Mouse (Mus musculus): ENCODE measurements around the gene Dgkk. TPM values are rescaled to one million over a fixed set of nuclear protein-coding genes. Genes with fewer than 3 reads are reported as not detected.
"Not testable (repeated sequence)": the region's sequence is repeated elsewhere in the genome, so short reads cannot be mapped to it uniquely, and the experiment has no call there.

Dgkk gene
- polyA plus RNA-seq, 1 experiment from 2014 or later: 0.44 TPM

DNA sequence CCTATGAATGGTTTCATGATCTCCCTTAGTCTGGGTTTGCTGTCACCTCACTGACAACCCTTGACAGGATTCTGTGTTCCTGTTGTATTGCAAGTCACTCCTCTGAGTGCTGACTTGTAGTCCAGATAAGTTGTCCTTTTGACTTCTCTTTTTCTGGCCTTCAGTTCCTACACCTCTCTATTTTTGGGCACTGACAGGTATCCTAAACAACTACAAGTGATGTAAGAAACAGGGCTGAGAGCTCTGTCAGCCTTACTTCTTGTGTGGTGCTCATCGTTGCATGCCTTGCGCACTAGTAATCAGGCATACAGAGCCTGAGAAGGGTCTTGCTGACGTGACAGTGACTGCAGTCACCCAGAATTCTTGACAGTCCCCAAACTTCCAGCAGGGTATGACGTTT is 147.1 kb downstream of the Dgkk start:
- no peaks in the 10 kb centered on the region for H3K9me3 ChIP-seq (replicated peaks)
- no peaks in the 10 kb centered on the region for H3K36me3 ChIP-seq
- no peak overlapping the region for H3K4me3 ChIP-seq
- no peak overlapping the region for H3K27ac ChIP-seq (replicated peaks)
- H3K27me3 ChIP-seq (ENCODE audit: low read depth, poor library complexity, severe bottlenecking): no peaks in the 10 kb centered on the region
- WGBS: 77% methylated on average over 4 of the region's 4 CpGs
- no peak for DNase-seq (ENCODE audit: low spot score)
- no peaks in the 10 kb centered on the region for H3K4me1 ChIP-seq

DNA sequence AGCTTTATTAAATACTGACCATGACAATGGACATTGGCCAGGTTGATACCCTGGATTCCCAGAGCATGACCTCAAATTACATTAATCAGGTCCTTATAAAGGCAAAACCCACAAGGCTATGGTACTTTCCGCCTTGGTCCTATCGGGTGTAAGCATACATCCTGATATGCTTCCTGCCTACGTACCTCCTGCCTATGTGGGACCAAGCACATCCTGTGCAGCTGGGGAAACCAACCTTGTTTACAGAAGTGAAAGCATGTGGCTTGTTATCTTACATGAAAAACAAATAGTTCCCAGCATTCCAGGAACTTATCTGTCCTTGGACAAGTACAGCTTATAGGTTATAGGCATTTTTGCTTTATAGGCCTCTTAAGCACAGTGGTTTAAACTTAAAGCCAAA is 189.5 kb downstream of the Dgkk start:
- no peak for DNase-seq (ENCODE audit: low spot score)
- Histone ChIP-seq H3K36me3 (no peaks in the 10 kb centered on the region), H3K27ac (replicated peaks) (no peak overlapping the region), H3K4me1 (no peaks in the 10 kb centered on the region), H3K4me3 (no peak overlapping the region), H3K27me3 (ENCODE audit: low read depth, poor library complexity, severe bottlenecking) (no peaks in the 10 kb centered on the region), H3K9me3 (replicated peaks) (no peaks in the 10 kb centered on the region)
- 93% methylated on average over 3 of the region's 3 CpGs for WGBS

DNA sequence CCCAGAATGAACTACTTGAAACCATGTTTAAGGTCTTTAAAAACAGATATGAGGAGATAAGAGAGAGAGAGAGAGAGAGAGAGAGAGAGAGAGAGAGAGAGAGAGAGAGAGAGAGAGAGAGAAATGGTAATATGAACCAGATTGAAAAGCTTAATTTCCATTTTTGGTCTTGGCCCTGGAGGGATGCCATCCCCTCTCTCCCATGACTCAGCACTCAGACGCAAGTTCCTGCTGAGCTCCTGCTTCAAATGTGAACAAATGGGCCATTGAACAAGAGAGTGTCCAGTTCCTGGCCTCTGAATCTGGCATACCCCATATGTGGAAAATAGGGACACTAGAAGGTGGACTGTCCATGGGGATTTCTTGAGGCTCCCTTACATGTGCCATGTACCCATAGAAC is 192.8 kb downstream of the Dgkk start:
- no peak overlapping the region for H3K4me3 ChIP-seq
- WGBS: 80% methylated on average over 1 of the region's 1 CpGs
- H3K27me3 ChIP-seq (ENCODE audit: low read depth, poor library complexity, severe bottlenecking): no peaks in the 10 kb centered on the region
- H3K9me3 ChIP-seq (replicated peaks): no peaks in the 10 kb centered on the region
- no peaks in the 10 kb centered on the region for H3K4me1 ChIP-seq
- no peaks in the 10 kb centered on the region for H3K36me3 ChIP-seq
- no peak for DNase-seq (ENCODE audit: low spot score)
- no peak overlapping the region for H3K27ac ChIP-seq (replicated peaks)

DNA sequence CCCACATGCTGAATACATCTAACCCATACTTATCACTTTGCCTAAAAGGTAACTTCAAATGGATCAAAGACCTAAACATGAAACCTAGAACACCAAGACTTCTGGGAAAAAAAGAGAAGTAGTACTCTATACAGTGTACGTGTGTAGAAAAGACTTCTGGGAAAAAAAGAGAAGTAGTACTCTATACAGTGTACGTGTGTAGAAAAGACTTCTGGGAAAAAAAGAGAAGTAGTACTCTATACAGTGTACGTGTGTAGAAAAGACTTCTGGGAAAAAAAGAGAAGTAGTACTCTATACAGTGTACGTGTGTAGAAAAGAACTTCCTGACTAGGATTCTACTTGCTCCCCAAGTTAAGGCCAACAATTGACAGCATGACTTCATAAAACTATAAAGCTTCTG is 204.8 kb downstream of the Dgkk start:
- H3K27ac ChIP-seq (replicated peaks); H3K36me3 ChIP-seq; DNase-seq (ENCODE audit: low spot score); H3K27me3 ChIP-seq (ENCODE audit: low read depth, poor library complexity, severe bottlenecking); H3K4me3 ChIP-seq; H3K4me1 ChIP-seq; H3K9me3 ChIP-seq (replicated peaks): not testable (repeated sequence)
- WGBS: 83% methylated on average over 4 of the region's 4 CpGs

Measured in midbrain, embryonic 10.5 days (tissue).